Mouse (Mus musculus) G1E (cell line): ENCODE results near the gene Crim1. TPM values are rescaled to one million over a fixed set of nuclear protein-coding genes. Genes with fewer than 3 reads are reported as not detected.

Experiments
- ATAC-seq: 2 replicates; pipeline ENCODE4 v1.8.0; 2016; ENCODE audit warnings: mild to moderate bottlenecking; ENCODE audit not compliant: insufficient number of reproducible peaks, poor library complexity, low FRiP score, severe bottlenecking; ENCODE audit errors: extremely low read depth
- DNase-seq: peaks from one replicate; pipeline ENCODE4 v3.0.0; 2012; ENCODE audit warnings: low spot score
- H3K27me3 ChIP-seq: 2 replicates; pipeline ENCODE4 v1.6.1; 2012; ENCODE audit warnings: mild to moderate bottlenecking, low read length, inconsistent platforms; ENCODE audit not compliant: insufficient read depth
- H3K36me3 ChIP-seq: replicated peaks from 2 replicates; pipeline ENCODE3; 2012; ENCODE audit warnings: mild to moderate bottlenecking, inconsistent platforms
- H3K4me1 ChIP-seq: 2 replicates; pipeline ENCODE4 v1.6.1; 2012; ENCODE audit warnings: low read depth, low read length, inconsistent platforms, mixed read lengths; ENCODE audit not compliant: insufficient read depth
- H3K4me3 ChIP-seq: 2 replicates; pipeline ENCODE4 v1.5.1; 2012; ENCODE audit warnings: low read depth, mild to moderate bottlenecking, inconsistent platforms, low read length, moderate library complexity, mixed read lengths
- H3K9me3 ChIP-seq: replicated peaks from 2 replicates; pipeline ENCODE4 v1.6.1; 2012; ENCODE audit warnings: inconsistent platforms
- CTCF ChIP-seq: IDR thresholded peaks from 2 replicates; pipeline ENCODE4 v1.5.1; 2012; ENCODE audit warnings: low read depth, low read length, inconsistent platforms, mixed read lengths
- GATA1 ChIP-seq: IDR thresholded peaks from 2 replicates; pipeline ENCODE4 v1.6.1; 2012; ENCODE audit warnings: borderline replicate concordance, low read length, inconsistent platforms, mixed read lengths
- GATA2 ChIP-seq: IDR thresholded peaks from 2 replicates; pipeline ENCODE4 v1.6.1; 2012; ENCODE audit warnings: low read depth, low read length, inconsistent platforms, borderline replicate concordance
- POLR2AphosphoS5 ChIP-seq: IDR thresholded peaks from 2 replicates; pipeline ENCODE4 v1.6.1; 2012; ENCODE audit warnings: low read depth, low read length, inconsistent platforms; ENCODE audit not compliant: insufficient replicate concordance
- TAL1 ChIP-seq: conservative IDR thresholded peaks from 2 replicates; pipeline ENCODE4 v1.6.1; 2012; ENCODE audit warnings: low read depth, low read length, inconsistent platforms, mixed read lengths
- polyA plus RNA-seq: library from polyadenylated mRNA; stranded (reverse); fragments of >175 nt; gene quantifications from 2 replicates; pipeline ENCODE4 v1.2.3, GENCODE M21; 2012
- total RNA-seq, 2 experiments: library from RNA; stranded (forward) in 1 of 2; stranded (reverse) in 1 of 2; fragments of 200-1000 nt in 1 of 2; fragments of >200 nt in 1 of 2; fragmentation: Nextera tagmentation in 1 of 2; gene quantifications; 2 replicates each; pipeline ENCODE4 v1.2.3; 2014 to 2017

The Crim1 gene
- total and polyA plus RNA-seq, 3 experiments = 20.3 to 37.8 (median 21.9) TPM

DNA sequence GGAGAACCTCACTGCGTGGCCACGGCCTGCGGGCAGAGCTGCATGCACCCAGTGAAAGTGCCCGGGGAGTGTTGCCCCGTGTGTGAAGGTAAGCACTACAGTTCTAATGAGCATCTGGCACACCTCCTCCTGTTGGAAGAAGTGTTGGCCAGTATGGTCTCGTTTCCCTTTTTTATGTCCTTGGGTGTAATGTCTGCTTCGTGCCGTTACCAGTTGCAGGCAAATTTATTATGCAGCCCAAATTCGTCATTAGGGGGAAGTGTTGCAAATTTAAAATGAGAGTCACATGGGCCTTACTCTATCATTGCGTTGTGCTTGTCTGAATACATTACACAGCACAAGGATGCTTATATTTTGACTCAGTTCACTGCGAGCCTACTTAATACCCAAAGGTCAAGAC is 115.6 kb downstream of the Crim1 start:
- no peak overlapping the region for H3K4me3 ChIP-seq
- DNase-seq (no peak), ATAC-seq (no peak)
- no peaks in the 10 kb centered on the region for H3K27me3 ChIP-seq
- H3K36me3 ChIP-seq = peaks cover 86% of the 10 kb centered on the region
- no peak for TF ChIP-seq TAL1
- TF ChIP-seq GATA1 = no peak
- TF ChIP-seq CTCF = no peak
- TF ChIP-seq GATA2 = no peak
- TF ChIP-seq POLR2AphosphoS5 = no peak
- no peaks in the 10 kb centered on the region for H3K9me3 ChIP-seq
- H3K4me1 ChIP-seq = peaks cover 50% of the 10 kb centered on the region

DNA sequence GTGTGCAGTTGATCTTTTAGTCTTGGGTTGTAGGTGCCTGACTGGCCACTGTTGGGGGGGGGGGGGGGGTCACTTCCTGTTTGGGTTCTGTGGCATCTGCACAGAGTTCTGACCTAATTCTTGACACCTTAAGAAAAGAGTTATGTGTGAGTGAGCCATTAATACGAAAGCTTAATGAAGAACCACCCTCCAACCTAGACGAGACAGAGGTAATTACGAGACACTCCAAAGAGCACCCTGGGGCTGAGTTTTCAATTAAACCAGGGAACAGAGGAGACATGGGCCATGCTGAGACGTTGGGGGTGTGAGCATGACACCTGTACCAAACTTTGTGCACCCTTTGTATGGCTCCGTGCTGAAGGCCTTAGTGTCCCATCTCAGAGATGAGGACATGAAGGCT is 117.3 kb downstream of the Crim1 start:
- H3K9me3 ChIP-seq = no peaks in the 10 kb centered on the region
- peaks cover 88% of the 10 kb centered on the region for H3K36me3 ChIP-seq
- ATAC-seq = no peak
- no peak overlapping the region for H3K4me3 ChIP-seq
- H3K27me3 ChIP-seq = no peaks in the 10 kb centered on the region
- DNase-seq = no peak
- TF ChIP-seq CTCF (no peak), TAL1 (no peak), GATA1 (no peak), GATA2 (no peak), POLR2AphosphoS5 (no peak)
- H3K4me1 ChIP-seq = peaks cover 63% of the 10 kb centered on the region

DNA sequence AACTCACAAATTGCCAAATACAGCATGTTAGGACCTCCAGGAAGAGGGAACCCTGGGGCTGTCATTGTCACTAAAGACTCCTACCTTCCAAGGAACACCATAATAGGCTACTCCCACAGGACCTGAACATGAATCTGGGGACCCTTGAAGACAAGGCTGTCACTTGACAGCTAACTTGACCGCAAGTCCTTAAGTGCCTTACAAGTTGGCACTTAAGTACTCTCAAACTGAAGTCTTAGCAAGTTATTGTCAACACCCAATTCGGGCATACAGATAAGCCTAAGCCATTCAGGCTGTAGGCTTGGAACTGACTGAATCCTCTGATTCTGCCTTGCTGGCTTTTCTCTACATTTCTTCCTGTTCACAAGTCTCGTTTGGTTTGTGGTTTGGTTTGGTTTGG is 118.8 kb downstream of the Crim1 start:
- H3K4me1 ChIP-seq = peaks cover 66% of the 10 kb centered on the region
- DNase-seq (no peak), ATAC-seq (no peak)
- peaks cover 84% of the 10 kb centered on the region for H3K36me3 ChIP-seq
- no peaks in the 10 kb centered on the region for H3K27me3 ChIP-seq
- TF ChIP-seq POLR2AphosphoS5 (no peak), CTCF (no peak), GATA2 (no peak), GATA1 (no peak), TAL1 (no peak)
- no peak overlapping the region for H3K4me3 ChIP-seq
- no peaks in the 10 kb centered on the region for H3K9me3 ChIP-seq

DNA sequence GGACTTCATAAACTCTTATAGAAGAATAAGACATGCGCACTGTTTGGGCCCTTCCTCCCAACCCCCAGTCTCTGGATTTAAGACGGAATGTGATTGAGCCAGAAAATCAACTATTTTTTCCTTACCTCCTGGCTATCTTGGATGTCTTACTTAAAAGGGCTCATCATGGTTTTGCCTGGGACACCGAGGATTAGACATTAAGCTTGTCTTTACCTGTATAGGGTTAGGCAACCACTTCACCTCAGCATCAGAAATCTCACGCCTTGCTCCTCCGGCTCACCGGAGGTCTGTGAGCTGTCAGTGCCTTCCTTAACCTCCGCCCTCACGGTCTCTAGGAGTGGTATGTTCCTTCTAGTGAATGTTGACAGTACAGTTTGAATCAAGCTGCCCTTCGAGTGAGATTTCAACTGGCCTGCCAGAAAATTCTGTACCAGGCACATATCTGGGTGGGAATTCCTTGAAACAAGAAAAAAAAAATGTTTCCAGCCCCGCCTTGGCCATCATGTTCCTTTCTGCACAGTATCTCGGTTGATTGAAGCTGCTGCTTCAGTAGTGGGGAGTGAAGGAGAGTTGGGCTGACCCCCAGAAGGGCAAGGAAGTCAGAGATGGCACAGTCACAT is 121.3 kb downstream of the Crim1 start:
- Histone ChIP-seq H3K9me3 (no peaks in the 10 kb centered on the region), H3K4me1 (peaks cover 75% of the 10 kb centered on the region), H3K27me3 (no peaks in the 10 kb centered on the region), H3K4me3 (no peak overlapping the region), H3K36me3 (peaks cover 81% of the 10 kb centered on the region)
- no peak for TF ChIP-seq GATA1
- no peak for TF ChIP-seq POLR2AphosphoS5
- no peak for TF ChIP-seq CTCF
- no peak for TF ChIP-seq TAL1
- no peak for TF ChIP-seq GATA2
- ATAC-seq (no peak), DNase-seq (no peak)

DNA sequence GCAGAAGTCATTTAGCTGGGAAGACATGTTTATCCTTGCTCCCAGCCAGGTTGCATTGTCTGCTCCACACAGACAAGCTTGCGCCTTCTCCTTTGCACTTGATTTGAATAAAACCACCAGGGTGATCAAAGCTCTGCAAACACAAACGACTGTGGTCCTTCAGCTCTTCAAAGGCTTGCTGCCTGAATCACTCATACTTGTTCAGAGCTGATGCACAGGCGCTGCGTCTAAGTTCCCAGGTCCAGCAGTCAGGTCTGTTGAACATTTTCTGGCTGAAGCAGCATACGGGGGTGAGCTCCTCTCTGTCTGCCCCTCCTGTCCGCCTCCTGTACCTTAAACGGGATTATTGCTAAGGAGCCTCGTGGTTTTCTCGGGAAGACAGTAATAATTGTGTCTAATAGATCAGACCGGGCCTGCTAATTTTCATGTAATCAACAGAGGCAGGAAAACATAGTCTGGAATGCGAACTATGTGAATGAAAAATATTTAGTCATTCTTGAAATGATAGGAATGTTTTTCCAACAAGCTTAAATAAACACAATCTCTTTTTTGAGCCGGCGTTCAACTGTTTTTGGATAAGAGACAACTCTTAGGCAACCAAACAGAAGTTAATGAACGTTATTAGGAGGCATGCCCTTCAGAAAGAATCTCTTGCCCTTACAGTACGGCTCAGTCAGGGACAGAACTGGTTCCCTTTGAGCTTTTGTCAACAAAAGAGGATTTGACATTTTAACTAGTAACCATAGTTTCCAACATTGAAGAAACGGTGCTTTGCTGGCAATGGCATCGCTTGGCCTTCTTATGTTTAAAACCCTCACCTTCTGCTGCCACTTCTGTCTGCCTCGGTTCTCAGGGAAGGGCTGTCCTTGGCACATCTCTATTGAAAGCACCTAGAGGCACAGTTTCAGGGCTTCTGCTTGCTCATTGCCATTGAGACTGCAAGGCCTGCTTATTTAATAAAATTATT is 122.6 kb downstream of the Crim1 start:
- Histone ChIP-seq H3K4me3 (no peak overlapping the region), H3K27me3 (no peaks in the 10 kb centered on the region), H3K4me1 (peaks cover 75% of the 10 kb centered on the region), H3K9me3 (no peaks in the 10 kb centered on the region), H3K36me3 (peaks cover 70% of the 10 kb centered on the region)
- ATAC-seq = no peak
- TF ChIP-seq GATA2 = no peak
- no peak for TF ChIP-seq TAL1
- TF ChIP-seq POLR2AphosphoS5 = no peak
- no peak for TF ChIP-seq GATA1
- no peak for TF ChIP-seq CTCF
- DNase-seq = no peak

DNA sequence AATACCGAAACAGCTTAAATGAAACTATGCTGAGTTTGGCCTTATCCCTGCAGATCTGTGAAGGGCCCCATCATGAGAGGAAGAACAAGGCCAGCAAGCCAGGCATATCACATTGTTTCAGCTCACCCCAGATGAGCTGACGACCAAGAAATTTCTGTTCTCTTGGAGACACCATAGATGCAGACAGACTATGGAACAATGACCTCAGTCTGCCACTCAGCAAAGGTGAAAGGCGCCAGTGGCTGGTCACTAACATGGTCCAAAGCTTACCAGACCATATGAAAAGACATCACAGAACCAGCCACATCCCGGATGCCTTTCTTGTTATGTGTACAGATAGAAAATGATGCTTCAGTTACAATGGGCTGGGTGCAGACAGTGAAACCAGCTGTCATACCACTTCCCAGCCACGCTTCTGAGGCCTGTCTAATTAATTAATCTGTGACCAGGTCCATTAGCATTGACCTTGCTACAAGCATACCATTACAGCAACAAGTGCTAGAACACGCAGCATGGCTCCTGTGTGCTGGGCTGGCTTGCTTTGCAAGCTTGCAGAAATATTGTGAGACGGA is 125.8 kb downstream of the Crim1 start:
- H3K4me1 ChIP-seq = peaks cover 67% of the 10 kb centered on the region
- DNase-seq = no peak

More for the DNA sequence above, 125.8 kb downstream of the Crim1 start:
- Histone ChIP-seq H3K4me3 (no peak overlapping the region), H3K36me3 (peaks cover 58% of the 10 kb centered on the region), H3K9me3 (no peaks in the 10 kb centered on the region), H3K27me3 (no peaks in the 10 kb centered on the region)
- no peak for TF ChIP-seq TAL1
- TF ChIP-seq GATA2 = no peak
- no peak for TF ChIP-seq CTCF
- no peak for TF ChIP-seq GATA1
- no peak for TF ChIP-seq POLR2AphosphoS5
- ATAC-seq = no peak
